In the genomic region with DNA sequence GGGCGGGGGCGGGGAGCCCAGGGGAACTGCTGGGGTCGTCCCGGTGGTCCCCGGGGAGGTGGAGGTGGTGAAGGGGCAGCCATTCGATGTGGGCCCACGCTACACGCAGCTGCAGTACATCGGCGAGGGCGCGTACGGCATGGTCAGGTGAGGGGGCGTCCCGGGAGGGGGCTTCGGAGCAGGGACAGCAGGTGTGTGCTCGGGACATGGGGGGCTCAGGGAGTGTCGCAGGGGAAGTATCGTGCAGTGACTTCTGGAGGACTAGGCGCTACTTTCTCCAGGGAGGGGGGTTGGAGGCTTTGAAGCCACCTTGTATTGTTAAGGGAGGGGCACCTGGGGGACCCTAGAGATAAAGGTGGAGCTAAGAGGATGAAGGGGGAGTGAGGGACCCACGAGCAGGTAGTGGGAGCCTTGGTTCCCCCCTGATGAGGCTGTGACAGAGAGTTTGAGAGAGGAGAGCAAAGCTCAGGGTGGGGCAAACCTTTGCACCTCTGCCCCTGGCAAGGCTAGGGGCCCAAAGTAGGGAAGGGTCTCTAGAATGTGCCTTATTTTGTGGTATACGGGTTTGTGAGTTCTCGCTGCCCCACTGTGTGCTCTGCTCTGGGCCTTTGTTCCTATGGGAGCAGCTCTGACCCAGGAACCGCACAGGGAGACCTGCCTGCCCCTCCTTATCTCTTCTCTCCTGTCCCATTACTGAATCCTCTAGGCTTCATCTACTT, we compare ENCODE assay signal across 8 mouse cellular contexts. TPM values are rescaled to one million over a fixed set of nuclear protein-coding genes. Genes with fewer than 3 reads are reported as not detected.
DNase-seq lines count a peak whose midpoint lies in the region; ATAC-seq and TF ChIP-seq lines count a peak whose summit lies in the region.

No protein-coding gene starts in this region.

- no peaks in the 10 kb centered on the region; the same call in 1 of the 2 replicates for H3K79me2 ChIP-seq in MEL (ENCODE audit: control insufficient read depth, insufficient read depth, low read length, poor library complexity)

- no peaks in the 10 kb centered on the region for H3K9me3 ChIP-seq in heart, embryonic 11.5 days (replicated peaks; ENCODE audit: control insufficient read depth, low read length)
- no peaks in the 10 kb centered on the region for H3K9me3 ChIP-seq in MEL (replicated peaks; ENCODE audit: insufficient read depth, low read length)
- no peaks in the 10 kb centered on the region for H3K9me3 ChIP-seq in forebrain, embryonic 15.5 days
- no peaks in the 10 kb centered on the region for H3K9me3 ChIP-seq in liver, embryonic 16.5 days (replicated peaks; ENCODE audit: control insufficient read depth, low read length)

- 0 out of 4 replicates have a peak, but pooled peaks of 1 of the 2 experiments have one; percentile 45 for TF ChIP-seq POLR2A in MEL (IDR thresholded peaks at IDR 0.05; ENCODE audit: control insufficient read depth in 1 of 2, insufficient read depth in 1 of 2, low read depth in 1 of 2, low read length in 2 of 2, poor library complexity in 1 of 2)

- peak overlapping the region; percentile 83 for H3K4me3 ChIP-seq in heart, embryonic 11.5 days (ENCODE audit: low read depth, low read length)
- peak overlapping the region; percentile 73 for H3K4me3 ChIP-seq in MEL (ENCODE audit: control insufficient read depth in 1 of 2, insufficient read depth in 1 of 2, low read depth in 2 of 2, low read length in 2 of 2)
- peak overlapping the region; percentile 91 for H3K4me3 ChIP-seq in forebrain, embryonic 15.5 days
- peak overlapping the region; percentile 80 for H3K4me3 ChIP-seq in liver, embryonic 16.5 days (ENCODE audit: low read depth, low read length)

- peak overlapping the region; percentile 94 for H3K9ac ChIP-seq in heart, embryonic 11.5 days (ENCODE audit: low read depth, low read length)
- peak overlapping the region; percentile 66 for H3K9ac ChIP-seq in MEL (ENCODE audit: control insufficient read depth, low read depth, low read length, poor library complexity, severe bottlenecking)
- H3K9ac ChIP-seq in forebrain, embryonic 15.5 days (replicated peaks), result peak overlapping the region; percentile 88
- H3K9ac ChIP-seq in liver, embryonic 16.5 days (ENCODE audit: low read depth, low read length), result peak overlapping the region; percentile 88

- H3K27ac ChIP-seq in heart, embryonic 11.5 days (ENCODE audit: low read depth, low read length), result peak overlapping the region; percentile 95
- no peak overlapping the region for H3K27ac ChIP-seq in MEL (ENCODE audit: control insufficient read depth, low read depth, low read length)
- H3K27ac ChIP-seq in forebrain, embryonic 15.5 days (replicated peaks), result peak overlapping the region; percentile 89
- H3K27ac ChIP-seq in liver, embryonic 16.5 days (ENCODE audit: low read length), result peak overlapping the region; percentile 87

- peak overlapping the region; percentile 96 for H3K4me2 ChIP-seq in heart, embryonic 11.5 days
- H3K4me2 ChIP-seq in forebrain, embryonic 15.5 days (replicated peaks), result peak overlapping the region; percentile 79
- H3K4me2 ChIP-seq in liver, embryonic 16.5 days (ENCODE audit: low read depth, low read length), result peak overlapping the region; percentile 87

- peaks cover 6% of the 10 kb centered on the region for H3K36me3 ChIP-seq in heart, embryonic 11.5 days (ENCODE audit: control insufficient read depth, insufficient read depth, low read length)
- H3K36me3 ChIP-seq in MEL (ENCODE audit: control insufficient read depth in 1 of 2, insufficient read depth in 2 of 2, low read length in 2 of 2), result peaks cover 0 to 2% of the 10 kb centered on the region in 2 experiments; a peak in 2 of 4 replicates
- peaks cover 20% of the 10 kb centered on the region for H3K36me3 ChIP-seq in forebrain, embryonic 15.5 days
- 0 out of 2 replicates have a peak, but pooled peaks cover 4% of the 10 kb centered on the region for H3K36me3 ChIP-seq in liver, embryonic 16.5 days (ENCODE audit: control insufficient read depth, insufficient read depth)

- TF ChIP-seq EP300 in MEL (IDR thresholded peaks at IDR 0.05; ENCODE audit: low read depth in 1 of 2, low read length in 2 of 2), result no peak

- no peak for TF ChIP-seq RAD21 in MEL (IDR thresholded peaks at IDR 0.05; ENCODE audit: low read depth, low read length)

- intact Hi-C loops in heart, postnatal 36 days (cut with DNase I), result loop anchor here (2.0 to 5.0 kb wide), 3 partner anchors 17 to 113 kb away; a partner anchor contains a TSS

- H3K27me3 ChIP-seq in heart, embryonic 11.5 days (ENCODE audit: control insufficient read depth, insufficient read depth, low read length), result no peaks in the 10 kb centered on the region
- H3K27me3 ChIP-seq in MEL (ENCODE audit: control insufficient read depth in 1 of 2, insufficient read depth in 2 of 2, low read length in 2 of 2), result no peaks in the 10 kb centered on the region
- no peaks in the 10 kb centered on the region for H3K27me3 ChIP-seq in forebrain, embryonic 15.5 days
- H3K27me3 ChIP-seq in liver, embryonic 16.5 days (ENCODE audit: control insufficient read depth, insufficient read depth, low read depth, low read length), result no peaks in the 10 kb centered on the region

- no peak for DNase-seq in heart, postnatal 36 days
- DNase-seq in MEL (ENCODE audit: low read depth, low spot score), result no peak
- no peak for DNase-seq in urinary bladder, postnatal 4 days (ENCODE audit: low spot score in 2 of 2)
- DNase-seq in gastrocnemius, postnatal 10 days, result no peak

- peak; percentile 10 for ATAC-seq in heart, embryonic 11.5 days (replicated peaks; ENCODE audit: insufficient number of reproducible peaks, low FRiP score, low TSS enrichment)
- ATAC-seq in forebrain, embryonic 15.5 days (replicated peaks), result peak; percentile 50
- peak; percentile 14; the same call in 1 of the 2 replicates for ATAC-seq in liver, embryonic 16.5 days (ENCODE audit: low read depth)
- no peak for ATAC-seq in megakaryocyte-erythroid progenitor cell, adult 5-6 weeks (replicated peaks; ENCODE audit: low FRiP score, low TSS enrichment, poor library complexity, severe bottlenecking)

- TF ChIP-seq CTCF in MEL (IDR thresholded peaks at IDR 0.05 in 2 of 3, conservative IDR thresholded peaks at IDR 0.05 in 1 of 3; ENCODE audit: control insufficient read depth in 1 of 3, insufficient read depth in 1 of 3, low read depth in 2 of 3, low read length in 3 of 3, poor library complexity in 1 of 3, severe bottlenecking in 1 of 3), result no peak

- under 1% methylated on average over 22 of the region's 24 CpGs for WGBS in heart, embryonic 11.5 days (ENCODE audit: insufficient replicate concordance)
- WGBS in forebrain, embryonic 15.5 days, result under 1% methylated on average over 21 of the region's 24 CpGs
- under 1% methylated on average over 23 of the region's 24 CpGs for WGBS in liver, embryonic 16.5 days (ENCODE audit: insufficient replicate concordance)

- peaks cover 28% of the 10 kb centered on the region for H3K4me1 ChIP-seq in heart, embryonic 11.5 days (ENCODE audit: control insufficient read depth, insufficient read depth, low read length)
- H3K4me1 ChIP-seq in MEL (ENCODE audit: control insufficient read depth in 1 of 2, insufficient read depth in 2 of 2, low read length in 2 of 2), result peaks cover 0 to 12% of the 10 kb centered on the region in 2 experiments; a peak in 3 of 4 replicates
- peaks cover 42% of the 10 kb centered on the region for H3K4me1 ChIP-seq in forebrain, embryonic 15.5 days
- H3K4me1 ChIP-seq in liver, embryonic 16.5 days (ENCODE audit: control insufficient read depth, low read depth, low read length), result peaks cover 38% of the 10 kb centered on the region

RNA-seq across cellular contexts. Expression of a gene that starts 0.4 kb away (rescaled TPM):
- polyA plus RNA-seq in heart, embryonic 11.5 days (2014; fragmentation: Nextera tagmentation; extraction: Ambion mirVana), result 48.2 and 52.1 TPM in 2 replicates
- total RNA-seq in heart, postnatal 36 days (2021), result 10 to 100 TPM; 61.0 to 62.2 TPM
- total RNA-seq in MEL (2012; rRNA removed), result 5.2 and 7.1 TPM in 2 replicates
- 10 to 100 TPM in 1 of 2 experiments, not detected in 1; 45.1 TPM for polyA plus RNA-seq in MEL (2012; ENCODE audit: insufficient read depth in 1 of 2, insufficient read length in 2 of 2, low read depth in 1 of 2, low replicate concordance in 2 of 2, missing spikeins in 1 of 2)
- 101 and 102 TPM in 2 replicates for polyA plus RNA-seq in forebrain, embryonic 15.5 days (2015; fragmentation: Nextera tagmentation; extraction: Ambion mirVana)
- 19.6 and 22.3 TPM in 2 replicates for polyA plus RNA-seq in liver, embryonic 16.5 days (2015; fragmentation: Nextera tagmentation; extraction: Ambion mirVana)
- total RNA-seq in megakaryocyte-erythroid progenitor cell, adult 5-6 weeks (2014; fragmentation: Nextera tagmentation), result 41.0 and 45.1 TPM in 2 replicates
- 17.5 and 20.1 TPM in 2 replicates for total RNA-seq in megakaryocyte-erythroid progenitor cell, adult 5-6 weeks (2017)
- 10 to 100 TPM; 43.7 to 54.7 TPM for total RNA-seq in gastrocnemius, postnatal 10 days (2021)

RNA-seq across cellular contexts. Expression of a gene that starts 6.3 kb away (rescaled TPM):
- polyA plus RNA-seq in heart, embryonic 11.5 days (2014; fragmentation: Nextera tagmentation; extraction: Ambion mirVana), result 0.92 and 1.4 TPM in 2 replicates
- 1 to 10 TPM; 1.6 TPM for total RNA-seq in heart, postnatal 36 days (2021)
- total RNA-seq in MEL (2012; rRNA removed), result 12.6 and 12.7 TPM in 2 replicates
- polyA plus RNA-seq in MEL (2012; ENCODE audit: insufficient read depth in 1 of 2, insufficient read length in 2 of 2, low read depth in 1 of 2, low replicate concordance in 2 of 2, missing spikeins in 1 of 2), result 10 to 100 TPM in 1 of 2 experiments, not detected in 1; 13.0 TPM
- polyA plus RNA-seq in forebrain, embryonic 15.5 days (2015; fragmentation: Nextera tagmentation; extraction: Ambion mirVana), result 1.5 and 1.7 TPM in 2 replicates
- polyA plus RNA-seq in liver, embryonic 16.5 days (2015; fragmentation: Nextera tagmentation; extraction: Ambion mirVana), result 0.36 and 0.55 TPM in 2 replicates
- 0.26 and 2.5 TPM in 2 replicates for total RNA-seq in megakaryocyte-erythroid progenitor cell, adult 5-6 weeks (2014; fragmentation: Nextera tagmentation)
- total RNA-seq in megakaryocyte-erythroid progenitor cell, adult 5-6 weeks (2017), result 0.09 TPM in 1 of 2 replicates, not detected in the other
- 1 to 10 TPM; 1.0 to 4.0 TPM for total RNA-seq in gastrocnemius, postnatal 10 days (2021)

RNA-seq across cellular contexts. Expression of a gene that starts 16.9 kb away (rescaled TPM):
- polyA plus RNA-seq in heart, embryonic 11.5 days (2014; fragmentation: Nextera tagmentation; extraction: Ambion mirVana), result 79.6 and 84.9 TPM in 2 replicates
- 100 to 1,000 TPM in 1 of 2 experiments, 10 to 100 TPM in 1; 91.4 to 110 TPM for total RNA-seq in heart, postnatal 36 days (2021)
- total RNA-seq in MEL (2012; rRNA removed), result 2.1 and 2.7 TPM in 2 replicates
- polyA plus RNA-seq in MEL (2012; ENCODE audit: insufficient read depth in 1 of 2, insufficient read length in 2 of 2, low read depth in 1 of 2, low replicate concordance in 2 of 2, missing spikeins in 1 of 2), result 10 to 100 TPM in 1 of 2 experiments, not detected in 1; 12.6 TPM
- 207 and 213 TPM in 2 replicates for polyA plus RNA-seq in forebrain, embryonic 15.5 days (2015; fragmentation: Nextera tagmentation; extraction: Ambion mirVana)
- 102 and 119 TPM in 2 replicates for polyA plus RNA-seq in liver, embryonic 16.5 days (2015; fragmentation: Nextera tagmentation; extraction: Ambion mirVana)
- total RNA-seq in megakaryocyte-erythroid progenitor cell, adult 5-6 weeks (2014; fragmentation: Nextera tagmentation), result 26.6 and 40.6 TPM in 2 replicates
- 20.2 and 22.6 TPM in 2 replicates for total RNA-seq in megakaryocyte-erythroid progenitor cell, adult 5-6 weeks (2017)
- total RNA-seq in gastrocnemius, postnatal 10 days (2021), result 10 to 100 TPM; 56.3 to 62.9 TPM

RNA-seq across cellular contexts. Expression of a gene that starts 21.5 kb away (rescaled TPM):
- 0.31 and 0.45 TPM in 2 replicates for polyA plus RNA-seq in heart, embryonic 11.5 days (2014; fragmentation: Nextera tagmentation; extraction: Ambion mirVana)
- under 1 TPM; 0.24 to 0.44 TPM for total RNA-seq in heart, postnatal 36 days (2021)
- 0.12 and 0.13 TPM in 2 replicates for total RNA-seq in MEL (2012; rRNA removed)
- under 1 TPM in 1 of 2 experiments, not detected in 1; 0.15 TPM for polyA plus RNA-seq in MEL (2012; ENCODE audit: insufficient read depth in 1 of 2, insufficient read length in 2 of 2, low read depth in 1 of 2, low replicate concordance in 2 of 2, missing spikeins in 1 of 2)
- 0.41 and 0.65 TPM in 2 replicates for polyA plus RNA-seq in forebrain, embryonic 15.5 days (2015; fragmentation: Nextera tagmentation; extraction: Ambion mirVana)
- 0.90 and 1.3 TPM in 2 replicates for polyA plus RNA-seq in liver, embryonic 16.5 days (2015; fragmentation: Nextera tagmentation; extraction: Ambion mirVana)
- 0.69 and 3.1 TPM in 2 replicates for total RNA-seq in megakaryocyte-erythroid progenitor cell, adult 5-6 weeks (2014; fragmentation: Nextera tagmentation)
- not detected in 2 replicates for total RNA-seq in megakaryocyte-erythroid progenitor cell, adult 5-6 weeks (2017)
- under 1 TPM; 0.38 to 0.75 TPM for total RNA-seq in gastrocnemius, postnatal 10 days (2021)

RNA-seq across cellular contexts. Expression of a gene that starts 32.5 kb away (rescaled TPM):
- 204 and 213 TPM in 2 replicates for polyA plus RNA-seq in heart, embryonic 11.5 days (2014; fragmentation: Nextera tagmentation; extraction: Ambion mirVana)
- total RNA-seq in heart, postnatal 36 days (2021), result 10 to 100 TPM; 36.1 to 36.5 TPM
- 255 and 257 TPM in 2 replicates for total RNA-seq in MEL (2012; rRNA removed)
- polyA plus RNA-seq in MEL (2012; ENCODE audit: insufficient read depth in 1 of 2, insufficient read length in 2 of 2, low read depth in 1 of 2, low replicate concordance in 2 of 2, missing spikeins in 1 of 2), result 100 to 1,000 TPM; 265 to 540 TPM
- 215 TPM in 2 replicates for polyA plus RNA-seq in forebrain, embryonic 15.5 days (2015; fragmentation: Nextera tagmentation; extraction: Ambion mirVana)
- polyA plus RNA-seq in liver, embryonic 16.5 days (2015; fragmentation: Nextera tagmentation; extraction: Ambion mirVana), result 82.2 and 91.1 TPM in 2 replicates
- 176 and 189 TPM in 2 replicates for total RNA-seq in megakaryocyte-erythroid progenitor cell, adult 5-6 weeks (2014; fragmentation: Nextera tagmentation)
- 104 and 127 TPM in 2 replicates for total RNA-seq in megakaryocyte-erythroid progenitor cell, adult 5-6 weeks (2017)
- 10 to 100 TPM; 44.2 to 48.8 TPM for total RNA-seq in gastrocnemius, postnatal 10 days (2021)
